Mouse (Mus musculus): ENCODE measurements at regions not wholly inside any gene's neighbourhood (a gene's known extent, or its start where the extent isn't known, plus 50 kb on each side); places are given as distances from the start of the nearest gene placed in this dataset.

DNA sequence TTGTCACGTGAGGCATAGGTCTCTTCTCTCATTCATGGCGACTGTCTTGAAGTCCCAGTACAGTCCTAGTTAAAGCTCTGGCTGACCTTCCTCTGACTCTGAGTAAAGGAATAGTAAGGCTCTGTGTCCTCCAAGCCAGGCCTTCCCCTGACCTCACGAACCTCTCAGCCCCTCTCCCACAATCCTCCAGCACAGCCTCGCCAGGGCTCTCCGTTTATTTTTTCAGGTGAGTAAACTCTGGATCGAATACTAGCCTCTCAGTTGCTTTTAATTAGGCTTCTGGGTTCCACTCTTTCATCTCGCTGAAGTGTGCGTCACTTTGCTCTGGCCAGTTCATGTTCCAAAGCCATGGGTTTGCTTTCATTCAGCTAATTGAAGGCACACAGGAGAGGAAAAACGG is 133.8 kb downstream of the Mylk4 start:
- no peak for DNase-seq

DNA sequence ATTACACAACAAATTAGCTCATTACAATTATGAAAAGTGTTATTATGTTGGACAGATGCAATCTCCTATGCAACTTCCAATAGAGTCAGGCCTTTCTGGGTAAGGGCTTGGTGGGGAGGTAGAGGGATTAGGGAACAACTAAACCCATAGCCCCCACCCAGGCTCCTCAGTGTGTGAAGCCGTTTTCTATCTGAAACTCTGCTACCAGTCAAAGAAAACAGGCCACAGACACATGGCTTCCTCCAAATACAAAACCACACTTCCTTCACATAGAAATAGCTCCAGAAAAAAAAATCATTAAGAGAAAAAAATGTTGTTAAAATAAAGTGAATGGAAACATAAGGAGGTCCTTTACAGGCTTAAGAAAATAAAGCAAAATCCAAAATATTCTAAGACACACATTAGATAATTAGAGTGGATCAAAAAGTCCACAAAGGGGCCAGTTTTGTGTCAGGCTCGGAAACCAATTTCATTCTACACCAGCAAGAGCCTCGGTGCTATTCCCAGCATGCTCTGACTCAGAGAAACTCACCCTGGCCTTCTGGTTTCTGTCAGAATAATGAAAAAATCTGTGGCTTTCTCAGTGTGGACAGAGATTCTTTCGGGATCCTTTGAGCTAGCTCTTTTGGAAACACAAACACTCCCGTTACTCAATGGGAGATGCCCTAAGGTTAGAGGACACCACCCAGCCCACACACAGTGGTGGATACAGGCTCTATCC is 140.6 kb downstream of the Mylk4 start:
- no peak for DNase-seq

DNA sequence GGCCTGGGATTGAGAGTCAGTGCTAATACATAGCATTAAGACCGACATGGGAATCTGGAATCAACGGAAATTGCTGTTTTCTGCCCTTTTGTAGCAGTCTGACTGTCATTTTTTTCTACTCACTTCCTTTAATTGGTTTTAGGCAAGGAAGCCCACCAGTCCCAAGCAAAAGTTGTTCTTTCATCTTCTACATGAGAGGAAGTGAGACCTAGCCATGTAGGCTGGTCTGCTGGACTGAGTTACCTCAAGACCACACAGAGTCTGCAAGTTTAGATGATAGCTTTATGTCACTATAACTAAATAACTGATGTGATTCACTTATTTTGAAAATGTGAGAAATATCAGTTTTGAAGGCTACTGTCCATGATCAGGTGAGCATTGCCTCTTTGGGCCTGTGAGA is 142.8 kb downstream of the Mylk4 start:
- no peak for DNase-seq

DNA sequence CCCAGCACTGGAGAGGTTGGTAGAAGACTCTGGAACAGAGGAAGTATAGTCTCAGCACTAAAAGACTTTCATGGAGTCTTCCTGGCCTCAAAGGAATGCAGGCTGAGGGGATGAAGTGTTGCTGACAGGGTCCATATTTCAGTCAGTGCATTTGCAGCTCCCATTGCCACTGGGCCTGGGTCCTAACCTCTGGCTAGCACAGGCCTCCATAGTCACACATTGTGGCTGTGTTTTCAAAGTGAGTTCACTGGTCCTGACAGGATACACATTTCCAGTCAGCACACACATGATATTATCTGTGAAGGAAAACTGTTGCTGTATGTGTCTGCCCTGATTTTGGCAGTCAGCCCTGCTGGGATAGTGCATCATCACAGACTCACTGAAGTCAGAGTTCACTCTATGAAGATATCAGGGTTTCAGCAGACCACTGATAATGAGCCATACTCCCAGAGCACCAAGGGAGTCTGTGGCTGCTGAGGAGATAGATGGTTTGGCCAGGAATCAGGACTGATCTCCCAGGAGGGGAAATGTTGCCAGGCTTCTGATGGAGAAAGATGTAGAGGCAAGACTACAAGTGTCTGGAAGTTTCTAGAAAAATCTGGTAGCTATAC is 153.5 kb downstream of the Mylk4 start:
- no peak for DNase-seq

GRCm38 (mm10) chr13:32613916-32614315 is 169.8 kb downstream of the Mylk4 start:
- DNase-seq, result no peak

DNA sequence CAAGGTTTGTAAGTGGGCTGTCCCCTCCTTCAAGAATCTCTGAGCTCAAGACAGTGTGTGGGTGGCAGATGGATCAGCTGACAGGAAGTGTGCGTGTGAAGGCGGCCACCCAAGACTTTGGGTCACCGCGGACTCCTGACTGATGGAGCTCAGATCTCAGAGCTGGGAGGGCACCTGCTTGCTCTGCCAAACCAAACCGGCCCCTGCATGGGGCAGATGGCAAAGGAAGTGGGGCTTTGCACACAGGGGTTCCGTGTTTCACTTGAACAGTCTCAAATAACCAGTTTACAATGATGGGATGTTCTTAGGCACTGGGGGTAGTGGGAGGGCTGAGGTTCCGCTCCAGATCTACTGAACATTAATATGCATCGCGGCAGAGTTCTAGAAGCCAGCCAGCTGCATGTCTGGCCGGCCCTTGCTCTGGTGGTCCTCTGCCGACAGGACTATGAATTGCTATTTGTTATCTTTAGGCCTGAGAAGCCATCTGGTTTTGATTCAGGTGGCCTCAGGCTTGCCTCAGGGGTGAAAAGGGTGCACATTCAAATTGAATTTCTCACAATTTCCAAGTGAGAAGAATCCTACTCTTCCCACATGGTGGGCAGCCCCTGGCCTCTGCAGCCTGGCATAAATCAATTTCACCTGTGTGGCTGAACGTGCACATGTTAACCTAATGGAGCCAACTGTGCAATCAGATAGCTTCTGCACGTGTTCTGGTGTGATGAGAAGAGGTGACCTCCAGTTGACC is 172.0 kb downstream of the Mylk4 start:
- DNase-seq, result no peak

GRCm38 (mm10) chr13:32610970-32611369 is 172.8 kb downstream of the Mylk4 start:
- DNase-seq, result no peak

- no peak for DNase-seq
Measured at GRCm38 (mm10) chr13:32608413-32608812, 175.3 kb downstream of the Mylk4 start.

DNA sequence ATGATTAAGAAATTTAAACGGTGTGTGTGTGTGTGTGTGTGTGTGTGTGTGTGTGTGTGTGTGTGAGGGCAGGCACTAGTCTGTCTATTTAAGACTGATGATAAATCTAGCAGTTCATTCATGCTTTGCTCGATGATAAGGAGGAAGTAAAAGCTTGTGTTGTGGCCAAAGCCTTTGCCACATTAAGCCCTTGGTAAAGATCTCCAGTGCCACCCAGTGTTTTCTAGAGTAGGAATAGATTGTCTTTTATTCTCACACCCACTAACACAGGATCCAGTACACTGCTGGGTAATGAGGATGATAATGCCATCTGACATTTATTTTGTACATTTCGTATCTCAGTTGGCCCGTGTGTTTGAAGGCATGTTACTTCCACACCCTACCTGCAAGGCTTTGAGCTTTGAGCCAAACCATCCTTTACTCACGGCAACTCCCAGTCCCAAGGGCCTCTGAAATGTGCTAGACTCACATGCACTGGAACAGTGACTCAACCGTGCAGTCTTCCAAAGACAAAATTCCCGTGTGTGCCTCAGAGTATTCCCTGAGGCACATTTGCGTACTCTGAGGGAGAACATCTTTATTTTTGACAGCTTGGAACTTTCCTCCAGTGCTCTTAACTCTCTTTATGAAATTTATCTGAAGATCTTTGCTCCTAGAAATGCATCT is 179.7 kb downstream of the Mylk4 start:
- no peak for DNase-seq

DNA sequence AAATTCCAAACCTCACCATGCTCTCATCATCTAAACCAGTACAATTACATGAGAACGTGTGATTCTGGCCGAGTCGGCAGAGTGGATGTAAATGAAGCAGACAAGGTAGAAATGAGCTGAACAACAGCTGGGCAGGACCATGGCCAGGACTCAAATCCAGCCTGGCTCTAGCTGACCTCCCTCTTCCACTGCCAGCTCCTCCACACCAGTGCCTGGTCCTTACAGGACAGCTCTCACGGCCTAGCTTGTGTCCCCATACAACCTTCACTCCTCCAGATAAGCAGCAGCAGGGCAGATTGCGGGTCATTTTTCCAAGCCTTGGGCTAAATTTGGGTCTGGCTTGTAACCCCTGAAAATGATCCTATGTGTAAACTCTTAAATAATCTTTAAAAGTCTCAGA is 182.4 kb downstream of the Mylk4 start:
- no peak for DNase-seq

- DNase-seq, result no peak
Measured at GRCm38 (mm10) chr13:32593611-32594010, 190.1 kb downstream of the Mylk4 start.

DNA sequence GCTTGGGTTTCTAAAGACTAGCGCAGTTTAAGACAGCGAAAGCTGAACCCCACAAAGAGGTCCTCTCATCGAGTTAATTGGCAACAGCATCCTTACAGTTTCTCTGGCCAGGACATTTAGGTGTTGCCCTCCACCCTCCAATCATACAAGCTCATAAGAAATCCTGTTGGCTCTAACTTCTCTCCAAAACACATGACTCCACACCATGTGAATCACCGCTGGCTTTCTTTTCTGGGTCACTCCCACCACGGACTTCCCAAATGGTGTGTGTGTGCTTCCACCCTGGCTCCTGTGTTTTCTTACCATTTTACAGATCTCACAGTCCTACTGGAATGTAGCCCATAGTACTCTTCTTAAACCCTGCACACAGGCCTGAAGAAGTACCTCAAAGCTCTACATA is 190.6 kb downstream of the Mylk4 start:
- DNase-seq, result no peak

GRCm38 (mm10) chr13:32581598-32581997 is 202.2 kb downstream of the Mylk4 start:
- no peak for DNase-seq

DNA sequence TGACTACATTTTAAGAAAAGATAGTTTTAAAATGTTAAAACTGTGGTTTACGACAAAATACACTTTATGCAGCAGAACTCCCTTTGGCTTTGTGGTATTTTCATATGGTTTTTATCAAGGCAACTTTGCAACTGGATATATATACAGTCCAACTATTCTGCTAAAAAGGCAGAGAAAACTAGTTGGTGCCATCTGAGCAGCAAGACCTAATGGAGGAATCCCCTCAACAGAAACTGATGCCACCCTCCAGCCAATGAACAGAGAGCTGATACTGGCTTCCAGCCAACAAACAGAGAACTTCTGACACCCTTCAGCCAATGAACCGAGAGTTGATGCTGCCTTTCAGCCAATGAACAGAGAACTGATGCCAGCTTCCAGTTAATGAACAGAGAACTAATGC is 215.9 kb downstream of the Mylk4 start:
- DNase-seq, result no peak

- DNase-seq, result no peak
Measured at GRCm38 (mm10) chr13:32560666-32561065, 222.1 kb upstream of the Gmds start.

GRCm38 (mm10) chr13:32556396-32556795 is 217.9 kb upstream of the Gmds start:
- no peak for DNase-seq

GRCm38 (mm10) chr13:32555064-32555463 is 216.5 kb upstream of the Gmds start:
- no peak for DNase-seq

DNA sequence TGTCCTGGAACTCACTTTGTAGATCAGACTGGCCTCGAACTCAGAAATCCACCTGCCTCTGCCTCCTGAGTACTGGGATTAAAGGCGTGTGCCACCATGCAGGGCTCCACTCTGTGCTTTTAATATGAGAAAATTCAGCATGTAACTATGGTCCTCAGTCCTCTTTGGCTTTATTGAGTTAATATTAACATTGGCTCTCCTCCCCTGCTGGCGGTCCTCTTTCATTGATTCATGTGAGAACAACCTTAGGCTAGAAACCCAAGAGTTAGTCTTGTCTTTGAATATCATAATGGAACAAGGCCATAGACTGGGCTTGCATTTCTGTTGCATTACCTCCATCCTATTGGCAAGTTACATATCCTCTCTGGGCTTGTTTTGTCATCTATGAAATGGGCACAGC is 216.1 kb upstream of the Gmds start:
- DNase-seq, result no peak

DNA sequence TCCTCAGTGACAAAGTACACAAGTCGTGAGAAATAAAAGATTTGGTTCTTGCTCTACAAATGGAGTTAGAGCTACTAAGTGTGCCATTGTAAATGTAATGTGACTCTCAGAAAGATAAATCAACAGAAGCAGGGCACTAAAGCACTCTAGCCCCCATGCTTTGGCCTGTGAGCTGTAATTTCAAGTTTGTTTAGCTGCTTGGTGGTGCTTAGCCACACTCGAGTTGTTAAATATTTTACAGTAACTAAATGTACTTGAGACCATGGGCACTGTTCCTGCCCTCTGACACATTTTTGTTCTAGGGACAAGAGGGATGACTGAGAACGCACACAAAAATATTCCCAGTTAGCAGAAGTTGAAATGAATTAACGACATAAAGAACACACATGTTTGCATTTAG is 214.6 kb upstream of the Gmds start:
- DNase-seq, result no peak

GRCm38 (mm10) chr13:32550113-32550512 is 211.6 kb upstream of the Gmds start:
- no peak for DNase-seq

GRCm38 (mm10) chr13:32547126-32547525 is 208.6 kb upstream of the Gmds start:
- no peak for DNase-seq

DNA sequence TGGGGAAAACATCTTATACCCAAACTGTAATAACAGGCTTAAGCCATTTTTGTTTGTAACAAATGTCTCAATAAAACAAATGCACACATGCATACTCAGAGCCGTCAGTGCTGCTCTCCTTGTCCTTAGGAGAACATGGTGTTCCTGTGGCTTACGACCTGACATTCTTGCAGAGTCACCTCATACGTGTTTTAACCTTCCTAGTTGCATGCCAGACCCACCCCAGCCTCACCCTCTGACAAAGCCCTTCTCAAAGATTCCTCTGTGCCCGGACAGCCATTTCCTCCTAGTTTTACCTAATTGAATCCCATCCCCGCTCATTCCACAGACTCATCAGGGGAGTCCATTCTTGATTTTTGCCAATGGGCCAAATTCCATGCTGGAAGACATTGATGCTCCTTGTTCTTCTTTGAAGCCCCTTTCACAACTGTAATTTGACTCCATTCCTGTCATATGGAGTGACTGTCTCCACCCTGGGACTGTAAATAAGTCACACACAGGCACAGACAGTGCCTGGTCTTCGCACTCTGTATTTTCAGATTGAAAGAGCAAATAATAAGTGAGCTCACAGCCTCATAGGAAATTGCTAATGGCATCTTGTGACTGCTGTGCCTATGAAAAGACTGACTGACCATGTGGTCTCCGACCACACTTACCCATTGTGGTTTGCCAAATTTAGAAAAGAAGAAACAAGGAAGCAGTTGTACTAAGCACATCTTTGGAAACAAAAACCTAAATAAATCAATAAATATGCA is 206.6 kb upstream of the Gmds start:
- DNase-seq, result no peak

DNA sequence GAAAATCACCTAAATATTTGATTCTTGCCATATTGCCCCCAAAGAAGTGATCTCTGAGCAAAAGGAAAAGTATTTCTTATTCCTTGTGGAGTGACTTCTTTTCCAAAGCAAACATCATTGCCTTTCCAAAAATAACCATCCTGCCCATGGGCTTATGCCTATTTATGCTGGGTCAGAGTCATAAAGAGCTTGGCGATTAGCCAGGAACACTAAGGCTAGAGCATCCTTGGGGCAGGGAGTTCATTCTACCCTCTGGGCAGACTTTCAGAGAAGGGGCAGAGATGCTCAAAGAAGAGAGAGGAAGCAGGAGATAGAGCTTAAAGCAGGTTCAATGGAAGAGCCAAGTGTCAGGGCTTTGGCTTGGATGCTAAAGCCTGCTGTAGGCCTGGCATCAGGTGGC is 203.1 kb upstream of the Gmds start:
- no peak for DNase-seq
